Mouse (Mus musculus): ENCODE measurements at regions not wholly inside any gene's neighbourhood (a gene's known extent, or its start where the extent isn't known, plus 50 kb on each side); places are given as distances from the start of the nearest gene placed in this dataset.

GRCm38 (mm10) chr4:95166503-95166902 lies 114.5 kb upstream of the Jun start:
- TF ChIP-seq CTCF (IDR thresholded peaks at IDR 0.05; ENCODE audit: low read depth, low read length), result no peak
- TF ChIP-seq POLR2A (IDR thresholded peaks at IDR 0.05; ENCODE audit: extremely low read depth, insufficient read depth, low read length), result no peak
- DNase-seq (ENCODE audit: extremely low read depth, low read depth, low spot score), result no peak
- Histone ChIP-seq H3K36me3 (ENCODE audit: control insufficient read depth, insufficient read depth, low read length) (no peaks in the 10 kb centered on the region), H3K4me1 (ENCODE audit: control insufficient read depth, insufficient read depth, low read length) (no peaks in the 10 kb centered on the region; the same call in 1 of the 2 replicates), H3K79me2 (ENCODE audit: control insufficient read depth, insufficient read depth, low read length) (no peaks in the 10 kb centered on the region), H3K9ac (ENCODE audit: low read depth, low read length) (no peak overlapping the region), H3K27me3 (ENCODE audit: control insufficient read depth, insufficient read depth, low read length) (no peaks in the 10 kb centered on the region), H3K4me3 (ENCODE audit: insufficient read depth, low read depth, low read length) (no peak overlapping the region), H3K27ac (replicated peaks; ENCODE audit: insufficient read depth, low read depth, low read length) (no peak overlapping the region)
- 94% methylated on average over 5 of the region's 5 CpGs for WGBS

DNA sequence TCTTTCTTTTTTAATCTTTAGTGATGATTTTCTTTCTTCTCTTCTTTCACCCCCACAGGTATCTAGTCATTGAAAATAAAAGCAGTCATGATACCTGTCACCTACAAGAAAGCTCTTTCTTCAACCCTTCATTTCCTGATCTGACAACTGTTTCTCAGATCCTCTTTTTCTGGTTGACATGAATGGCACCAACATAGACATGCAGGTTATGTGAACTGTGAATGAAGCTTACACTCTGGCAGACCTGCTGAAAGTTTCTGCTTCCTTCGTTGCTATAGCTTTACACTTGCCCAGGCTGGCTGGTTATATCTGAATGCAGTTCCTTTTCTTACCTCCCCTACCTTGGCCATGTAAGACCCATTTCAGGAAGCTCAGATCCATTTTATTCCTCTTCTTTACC lies 115.2 kb upstream of the Jun start:
- H3K9ac ChIP-seq (ENCODE audit: low read depth, low read length), result no peak overlapping the region
- WGBS, result 90% methylated on average over 1 of the region's 1 CpGs
- DNase-seq (ENCODE audit: extremely low read depth, low read depth, low spot score), result no peak

DNA sequence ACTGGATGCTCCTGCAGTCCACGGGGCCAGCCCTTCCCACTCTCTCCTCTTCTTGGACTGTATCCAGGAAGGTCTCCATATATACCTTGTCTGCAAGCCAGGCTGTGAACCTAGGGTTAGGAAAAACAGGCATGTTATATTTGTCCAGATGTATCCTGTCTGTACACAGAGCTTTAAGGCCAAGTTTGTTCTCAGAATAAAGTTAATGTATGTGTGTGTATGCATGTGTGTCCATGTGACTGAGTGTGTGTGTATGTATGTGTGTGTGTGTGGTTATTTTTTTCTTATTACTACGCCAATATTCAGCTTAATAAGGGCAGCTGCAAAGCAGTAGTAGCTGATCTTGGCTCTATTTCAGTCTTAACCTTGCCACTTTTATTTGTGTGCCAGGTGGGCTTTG lies 117.7 kb upstream of the Jun start:
- H3K4me3 ChIP-seq (ENCODE audit: insufficient read depth, low read depth, low read length), result no peak overlapping the region
- no peaks in the 10 kb centered on the region for H3K79me2 ChIP-seq (ENCODE audit: control insufficient read depth, insufficient read depth, low read length)
- no peaks in the 10 kb centered on the region for H3K36me3 ChIP-seq (ENCODE audit: control insufficient read depth, insufficient read depth, low read length)
- DNase-seq (ENCODE audit: extremely low read depth, low read depth, low spot score), result no peak
- TF ChIP-seq POLR2A (IDR thresholded peaks at IDR 0.05; ENCODE audit: extremely low read depth, insufficient read depth, low read length) (no peak), CTCF (IDR thresholded peaks at IDR 0.05; ENCODE audit: low read depth, low read length) (no peak)
- no peak overlapping the region for H3K9ac ChIP-seq (ENCODE audit: low read depth, low read length)
- no peaks in the 10 kb centered on the region for H3K27me3 ChIP-seq (ENCODE audit: control insufficient read depth, insufficient read depth, low read length)
- no peak overlapping the region for H3K27ac ChIP-seq (replicated peaks; ENCODE audit: insufficient read depth, low read depth, low read length)
- H3K4me1 ChIP-seq (ENCODE audit: control insufficient read depth, insufficient read depth, low read length), result no peaks in the 10 kb centered on the region
- WGBS, result 80% methylated on average over 2 of the region's 2 CpGs

More for the DNA sequence above, 115.2 kb upstream of the Jun start:
- Histone ChIP-seq H3K36me3 (ENCODE audit: control insufficient read depth, insufficient read depth, low read length) (no peaks in the 10 kb centered on the region), H3K27ac (replicated peaks; ENCODE audit: insufficient read depth, low read depth, low read length) (no peak overlapping the region), H3K4me1 (ENCODE audit: control insufficient read depth, insufficient read depth, low read length) (no peaks in the 10 kb centered on the region; the same call in 1 of the 2 replicates), H3K27me3 (ENCODE audit: control insufficient read depth, insufficient read depth, low read length) (no peaks in the 10 kb centered on the region), H3K79me2 (ENCODE audit: control insufficient read depth, insufficient read depth, low read length) (no peaks in the 10 kb centered on the region), H3K4me3 (ENCODE audit: insufficient read depth, low read depth, low read length) (no peak overlapping the region)
- TF ChIP-seq CTCF (IDR thresholded peaks at IDR 0.05; ENCODE audit: low read depth, low read length) (no peak), POLR2A (IDR thresholded peaks at IDR 0.05; ENCODE audit: extremely low read depth, insufficient read depth, low read length) (no peak)

DNA sequence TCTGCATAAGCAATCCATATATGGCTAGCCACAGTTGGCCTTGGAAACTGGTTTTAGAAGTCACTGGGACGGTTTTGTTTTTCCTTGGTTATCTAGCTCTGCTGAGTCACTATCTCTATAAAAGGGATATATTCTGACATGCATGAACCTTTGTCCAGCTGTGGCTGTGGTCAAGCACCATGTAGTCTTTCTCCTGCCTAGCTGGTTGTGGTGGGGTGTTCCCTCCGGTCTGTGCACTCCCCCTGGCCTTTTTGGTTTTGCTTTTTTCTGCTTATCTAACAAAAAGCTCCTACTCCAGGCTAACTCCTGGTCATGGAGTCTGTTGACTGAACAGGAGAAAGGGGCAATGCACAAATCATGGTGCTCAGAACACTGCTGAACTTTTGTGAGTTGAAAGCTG lies 125.7 kb upstream of the Jun start:
- H3K27ac ChIP-seq (replicated peaks; ENCODE audit: insufficient read depth, low read depth, low read length), result no peak overlapping the region
- H3K79me2 ChIP-seq (ENCODE audit: control insufficient read depth, insufficient read depth, low read length), result no peaks in the 10 kb centered on the region
- no peak overlapping the region for H3K9ac ChIP-seq (ENCODE audit: low read depth, low read length)
- no peak overlapping the region for H3K4me3 ChIP-seq (ENCODE audit: insufficient read depth, low read depth, low read length)
- no peaks in the 10 kb centered on the region for H3K36me3 ChIP-seq (ENCODE audit: control insufficient read depth, insufficient read depth, low read length)
- H3K4me1 ChIP-seq (ENCODE audit: control insufficient read depth, insufficient read depth, low read length), result no peaks in the 10 kb centered on the region
- no peaks in the 10 kb centered on the region for H3K27me3 ChIP-seq (ENCODE audit: control insufficient read depth, insufficient read depth, low read length)
- 59% methylated on average over 2 of the region's 2 CpGs for WGBS
- TF ChIP-seq POLR2A (IDR thresholded peaks at IDR 0.05; ENCODE audit: extremely low read depth, insufficient read depth, low read length) (no peak), CTCF (IDR thresholded peaks at IDR 0.05; ENCODE audit: low read depth, low read length) (no peak)
- no peak for DNase-seq (ENCODE audit: extremely low read depth, low read depth, low spot score)

DNA sequence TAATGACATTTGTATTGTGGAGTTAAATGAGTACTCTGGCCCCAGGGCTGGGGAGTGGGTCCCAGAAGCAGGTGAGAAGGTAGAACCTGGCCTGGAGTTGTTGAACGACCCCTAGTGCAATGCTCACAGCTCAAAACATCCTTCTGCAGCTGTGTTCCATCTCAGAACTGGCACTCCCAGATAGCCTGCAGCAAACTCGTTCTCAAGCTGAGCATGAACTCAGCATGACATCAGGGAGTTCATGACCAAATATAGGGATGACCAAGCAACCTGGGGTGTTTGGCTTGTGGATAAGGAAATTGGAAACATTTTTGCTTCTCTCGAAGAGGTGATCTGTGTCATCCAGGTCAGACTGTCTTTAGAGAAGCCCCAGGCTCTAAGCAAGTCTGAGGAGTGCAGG lies 126.4 kb upstream of the Jun start:
- Histone ChIP-seq H3K4me1 (ENCODE audit: control insufficient read depth, insufficient read depth, low read length) (no peaks in the 10 kb centered on the region), H3K27me3 (ENCODE audit: control insufficient read depth, insufficient read depth, low read length) (no peaks in the 10 kb centered on the region), H3K9ac (ENCODE audit: low read depth, low read length) (no peak overlapping the region), H3K79me2 (ENCODE audit: control insufficient read depth, insufficient read depth, low read length) (no peaks in the 10 kb centered on the region), H3K4me3 (ENCODE audit: insufficient read depth, low read depth, low read length) (no peak overlapping the region), H3K36me3 (ENCODE audit: control insufficient read depth, insufficient read depth, low read length) (no peaks in the 10 kb centered on the region), H3K27ac (replicated peaks; ENCODE audit: insufficient read depth, low read depth, low read length) (no peak overlapping the region)
- 73% methylated on average over 3 of the region's 3 CpGs for WGBS
- no peak for TF ChIP-seq CTCF (IDR thresholded peaks at IDR 0.05; ENCODE audit: low read depth, low read length)
- TF ChIP-seq POLR2A (IDR thresholded peaks at IDR 0.05; ENCODE audit: extremely low read depth, insufficient read depth, low read length), result no peak
- DNase-seq (ENCODE audit: extremely low read depth, low read depth, low spot score), result no peak

- H3K36me3 ChIP-seq (ENCODE audit: control insufficient read depth, insufficient read depth, low read length), result no peaks in the 10 kb centered on the region
- H3K4me1 ChIP-seq (ENCODE audit: control insufficient read depth, insufficient read depth, low read length), result no peaks in the 10 kb centered on the region
- H3K27me3 ChIP-seq (ENCODE audit: control insufficient read depth, insufficient read depth, low read length), result no peaks in the 10 kb centered on the region
- no peak overlapping the region for H3K27ac ChIP-seq (replicated peaks; ENCODE audit: insufficient read depth, low read depth, low read length)
- DNase-seq (ENCODE audit: extremely low read depth, low read depth, low spot score), result no peak
- no peak overlapping the region for H3K4me3 ChIP-seq (ENCODE audit: insufficient read depth, low read depth, low read length)
- 76% methylated on average over 8 of the region's 8 CpGs for WGBS
- H3K79me2 ChIP-seq (ENCODE audit: control insufficient read depth, insufficient read depth, low read length), result no peaks in the 10 kb centered on the region
- TF ChIP-seq POLR2A (IDR thresholded peaks at IDR 0.05; ENCODE audit: extremely low read depth, insufficient read depth, low read length) (no peak), CTCF (IDR thresholded peaks at IDR 0.05; ENCODE audit: low read depth, low read length) (no peak)
- no peak overlapping the region for H3K9ac ChIP-seq (ENCODE audit: low read depth, low read length)
Observed at GRCm38 (mm10) chr4:95178900-95179299, 126.9 kb upstream of the Jun start.

All from liver, adult 2 months (tissue).